Mouse (Mus musculus): Measurements from ENCODE around the gene Numb. TPM values are rescaled to one million over a fixed set of nuclear protein-coding genes. Genes with fewer than 3 reads are reported as not detected.
A peak's percentile ranks its signal among the peaks of the same experiment; 100 is the strongest.

The Numb gene
- polyA plus RNA-seq, 1 experiment from 2014 or later = 52.6 TPM

DNA sequence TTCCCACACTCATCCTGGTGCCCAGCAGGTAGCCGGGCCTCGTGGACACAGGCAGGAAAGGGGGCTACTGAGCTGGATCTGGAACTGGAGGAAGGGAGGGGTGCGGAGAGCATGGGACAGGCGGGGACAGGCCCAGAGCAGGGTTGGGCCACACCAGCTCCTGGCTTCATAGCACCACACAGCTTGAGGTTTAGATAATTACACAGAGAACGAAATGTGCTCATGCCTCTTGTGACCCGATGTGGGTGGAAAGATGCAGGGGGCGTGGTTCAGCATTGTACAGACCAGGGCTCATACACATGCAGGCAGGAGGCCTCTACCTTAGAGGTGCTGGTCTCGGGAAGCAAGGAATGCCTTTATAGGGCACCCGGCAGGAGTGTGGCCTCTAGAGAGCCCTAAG, 153.9 kb downstream of the Numb start:
- Histone ChIP-seq H3K27ac (ENCODE audit: low read length) (no peak overlapping the region), H3K4me2 (replicated peaks; ENCODE audit: low read depth, low read length) (no peak overlapping the region), H3K9me3 (ENCODE audit: low read length) (no peaks in the 10 kb centered on the region), H3K4me3 (ENCODE audit: low read depth, low read length) (no peak overlapping the region), H3K4me1 (ENCODE audit: insufficient read depth, low read depth, low read length) (peaks cover 6% of the 10 kb centered on the region; the same call in 1 of the 2 replicates), H3K27me3 (replicated peaks; ENCODE audit: insufficient read depth, low read length) (no peaks in the 10 kb centered on the region), H3K9ac (replicated peaks; ENCODE audit: low read depth) (no peak overlapping the region), H3K36me3 (ENCODE audit: insufficient read depth, low read length) (no peaks in the 10 kb centered on the region)
- DNase-seq (ENCODE audit: low spot score) (no peak), ATAC-seq (0 out of 2 replicates have a peak, but pooled peaks have one; percentile 4)
- no peak for TF ChIP-seq EP300 (IDR thresholded peaks at IDR 0.05)
- no peak for TF ChIP-seq CTCF (IDR thresholded peaks at IDR 0.05)
- WGBS = 71% methylated on average over 9 of the region's 9 CpGs

DNA sequence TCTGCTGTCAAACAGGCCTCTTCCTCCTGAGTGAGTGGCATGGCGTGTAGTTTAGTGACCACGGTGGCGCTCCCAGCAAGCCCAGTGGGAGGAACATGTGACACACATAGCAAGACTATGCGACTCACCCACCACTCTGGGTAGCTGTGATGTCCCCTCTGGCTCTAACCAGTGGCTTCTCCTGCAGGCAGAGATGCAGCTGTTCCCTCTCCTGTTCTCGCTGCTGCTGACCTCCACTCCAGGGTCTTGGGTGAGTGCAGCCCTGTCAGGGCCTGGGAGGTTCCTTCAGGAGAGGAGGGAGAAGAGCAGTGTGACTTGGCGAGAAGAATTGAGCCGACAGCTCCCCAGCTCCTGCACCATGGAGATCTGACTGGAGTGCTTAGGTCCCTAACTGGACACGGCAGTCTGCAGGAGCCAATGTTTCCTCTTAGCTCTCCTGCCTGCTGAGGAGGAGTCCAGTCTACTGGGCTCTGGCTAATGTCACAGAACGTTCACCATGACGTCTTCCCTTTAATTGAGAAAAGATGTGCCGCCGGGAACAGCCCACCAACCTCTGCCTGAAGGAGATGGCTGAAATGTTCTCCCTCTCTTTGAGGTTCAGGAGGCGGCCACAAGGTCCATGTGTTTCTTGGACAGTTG, 155.7 kb downstream of the Numb start:
- ATAC-seq (no peak), DNase-seq (ENCODE audit: low spot score) (no peak)
- Histone ChIP-seq H3K36me3 (ENCODE audit: insufficient read depth, low read length) (no peaks in the 10 kb centered on the region), H3K9me3 (ENCODE audit: low read length) (no peaks in the 10 kb centered on the region), H3K27me3 (replicated peaks; ENCODE audit: insufficient read depth, low read length) (no peaks in the 10 kb centered on the region), H3K9ac (replicated peaks; ENCODE audit: low read depth) (no peak overlapping the region), H3K27ac (ENCODE audit: low read length) (no peak overlapping the region), H3K4me3 (ENCODE audit: low read depth, low read length) (no peak overlapping the region), H3K4me1 (ENCODE audit: insufficient read depth, low read depth, low read length) (peaks cover 6% of the 10 kb centered on the region; the same call in 1 of the 2 replicates), H3K4me2 (replicated peaks; ENCODE audit: low read depth, low read length) (no peak overlapping the region)
- no peak for TF ChIP-seq EP300 (IDR thresholded peaks at IDR 0.05)
- no peak for TF ChIP-seq CTCF (IDR thresholded peaks at IDR 0.05)
- WGBS = 76% methylated on average over 13 of the region's 13 CpGs

DNA sequence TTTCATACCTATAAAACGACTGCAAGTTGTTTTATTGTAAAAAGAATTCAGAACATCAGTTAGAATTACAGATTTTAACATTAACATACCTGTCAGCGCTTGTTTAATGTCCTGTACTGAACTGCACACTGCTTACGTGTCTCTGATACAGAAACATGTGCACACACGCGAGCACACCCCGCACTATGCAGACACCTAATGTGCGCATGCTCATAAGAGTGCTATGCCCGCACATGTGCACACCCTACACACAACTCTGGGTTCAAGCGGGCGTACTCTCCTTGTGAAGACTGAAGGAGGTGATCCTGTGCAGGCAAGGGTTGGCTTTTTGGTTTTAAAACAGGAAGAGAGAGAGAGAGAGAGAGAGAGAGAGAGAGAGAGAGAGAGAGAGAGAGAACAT, 157.2 kb downstream of the Numb start:
- TF ChIP-seq CTCF (IDR thresholded peaks at IDR 0.05) (no peak), EP300 (IDR thresholded peaks at IDR 0.05) (no peak)
- 74% methylated on average over 10 of the region's 10 CpGs for WGBS
- H3K4me2 ChIP-seq (replicated peaks; ENCODE audit: low read depth, low read length) = no peak overlapping the region
- H3K36me3 ChIP-seq (ENCODE audit: insufficient read depth, low read length) = no peaks in the 10 kb centered on the region
- no peak overlapping the region for H3K27ac ChIP-seq (ENCODE audit: low read length)
- no peaks in the 10 kb centered on the region for H3K9me3 ChIP-seq (ENCODE audit: low read length)
- H3K9ac ChIP-seq (replicated peaks; ENCODE audit: low read depth) = no peak overlapping the region
- no peaks in the 10 kb centered on the region for H3K27me3 ChIP-seq (replicated peaks; ENCODE audit: insufficient read depth, low read length)
- H3K4me3 ChIP-seq (ENCODE audit: low read depth, low read length) = no peak overlapping the region
- peaks cover 6% of the 10 kb centered on the region; the same call in 1 of the 2 replicates for H3K4me1 ChIP-seq (ENCODE audit: insufficient read depth, low read depth, low read length)
- DNase-seq (ENCODE audit: low spot score) (no peak), ATAC-seq (no peak)

DNA sequence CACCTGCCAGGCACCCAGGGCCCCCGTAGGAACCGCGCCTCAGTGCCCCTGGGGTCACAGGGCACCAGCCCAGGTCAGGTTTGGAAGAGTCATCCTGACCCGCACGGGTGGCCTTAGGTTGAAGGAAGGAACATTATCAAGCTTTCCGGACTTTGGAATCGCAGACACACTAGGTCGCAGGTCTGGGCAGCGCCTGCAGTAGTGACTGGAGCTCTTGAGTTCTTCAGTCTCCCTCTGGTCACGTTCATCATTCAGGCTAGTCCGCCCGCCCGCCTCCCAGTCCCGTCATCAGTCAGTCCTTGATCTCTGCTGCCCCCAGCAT, 157.7 kb downstream of the Numb start:
- no peak for TF ChIP-seq EP300 (IDR thresholded peaks at IDR 0.05)
- TF ChIP-seq CTCF (IDR thresholded peaks at IDR 0.05) = no peak
- H3K9me3 ChIP-seq (ENCODE audit: low read length) = no peaks in the 10 kb centered on the region
- no peaks in the 10 kb centered on the region for H3K27me3 ChIP-seq (replicated peaks; ENCODE audit: insufficient read depth, low read length)
- no peaks in the 10 kb centered on the region for H3K36me3 ChIP-seq (ENCODE audit: insufficient read depth, low read length)
- H3K4me3 ChIP-seq (ENCODE audit: low read depth, low read length) = peak overlapping the region; percentile 27; the same call in 1 of the 2 replicates
- 4% methylated on average over 14 of the region's 14 CpGs for WGBS
- H3K9ac ChIP-seq (replicated peaks; ENCODE audit: low read depth) = peak overlapping the region; percentile 16; the same call in 1 of the 2 replicates
- H3K4me2 ChIP-seq (replicated peaks; ENCODE audit: low read depth, low read length) = peak overlapping the region; percentile 67
- DNase-seq (ENCODE audit: low spot score) (no peak), ATAC-seq (peak; percentile 13; the same call in 1 of the 2 replicates)
- peaks cover 6% of the 10 kb centered on the region; the same call in 1 of the 2 replicates for H3K4me1 ChIP-seq (ENCODE audit: insufficient read depth, low read depth, low read length)
- H3K27ac ChIP-seq (ENCODE audit: low read length) = no peak overlapping the region

DNA sequence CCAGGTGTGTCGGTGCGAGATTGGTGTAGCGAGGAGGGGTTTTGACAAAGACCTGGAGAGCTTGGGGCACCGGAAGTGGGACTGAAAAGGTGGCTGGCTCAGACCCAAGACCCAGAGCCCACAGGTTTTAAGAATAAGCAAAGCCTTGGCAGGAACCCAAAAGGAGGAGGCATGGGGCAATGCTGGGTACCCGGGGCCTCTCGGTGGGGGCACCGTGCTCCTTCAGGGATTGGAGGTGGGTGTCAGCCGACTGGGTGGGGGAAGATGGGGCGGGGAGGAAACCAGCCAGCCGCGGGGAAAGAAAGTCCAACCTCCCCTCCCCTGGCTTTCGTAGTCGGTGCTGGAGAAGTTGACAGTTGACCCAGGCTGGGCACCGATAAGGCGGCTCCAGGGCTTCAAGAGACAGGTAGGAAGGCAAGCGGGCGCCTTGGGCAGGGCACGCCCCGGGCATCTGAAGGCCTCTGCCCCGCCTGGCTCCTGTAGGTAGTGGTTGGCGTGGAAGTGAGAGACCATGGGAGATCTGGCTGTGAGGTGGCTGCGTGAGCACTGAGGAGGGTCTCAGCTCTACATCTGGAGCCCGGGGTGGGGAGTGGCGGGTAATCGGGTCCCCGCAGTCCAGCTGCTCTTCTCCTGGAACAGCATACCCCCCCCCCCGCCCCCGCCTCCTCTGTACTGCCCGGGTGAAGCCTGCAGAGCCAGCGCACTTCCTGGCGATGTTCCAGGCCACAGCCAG, 158.3 kb downstream of the Numb start, which contains the start of gene Papln:
Papln (plus strand) TSS at position 324 of the 733 bp plus-strand sequence.
- TF ChIP-seq CTCF (IDR thresholded peaks at IDR 0.05) (no peak), EP300 (IDR thresholded peaks at IDR 0.05) (no peak)
- no peak within 1 kb of the TSS for H3K27ac ChIP-seq (ENCODE audit: low read length)

DNA sequence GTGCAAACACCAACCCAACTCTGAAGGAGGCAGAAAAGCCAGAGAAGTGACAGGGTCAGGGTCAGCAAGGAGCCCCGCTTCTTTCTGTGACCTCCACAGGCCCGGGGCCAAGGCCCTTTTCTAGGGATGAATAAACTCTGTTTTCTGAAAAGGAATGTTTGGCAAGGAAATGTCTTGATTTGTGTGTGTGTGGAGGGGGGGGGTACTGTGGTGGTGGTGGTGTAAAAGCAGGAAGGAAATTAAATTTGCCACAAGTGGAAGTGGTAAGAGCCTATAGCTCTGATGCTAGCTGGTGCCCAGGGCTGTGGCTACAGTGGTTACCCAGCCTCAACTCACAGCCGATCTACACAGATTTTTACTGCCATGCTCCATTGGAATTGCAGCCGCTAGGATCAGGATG, 159.0 kb downstream of the Numb start:
- no peak for ATAC-seq

More for the DNA sequence above, 158.3 kb downstream of the Numb start, which contains the start of gene Papln:
- ATAC-seq = peak; percentile 27
- 4% methylated on average over 27 of the region's 31 CpGs for WGBS
- Histone ChIP-seq H3K4me1 (ENCODE audit: insufficient read depth, low read depth, low read length) (peaks cover 6% of the 10 kb centered on the region; the same call in 1 of the 2 replicates), H3K4me3 (ENCODE audit: low read depth, low read length) (peak within 1 kb of the TSS; percentile 27; the same call in 1 of the 2 replicates), H3K27me3 (replicated peaks; ENCODE audit: insufficient read depth, low read length) (no peaks in the 10 kb centered on the region), H3K9ac (replicated peaks; ENCODE audit: low read depth) (peak within 1 kb of the TSS; percentile 16), H3K4me2 (replicated peaks; ENCODE audit: low read depth, low read length) (peak within 1 kb of the TSS; percentile 67), H3K36me3 (ENCODE audit: insufficient read depth, low read length) (no peaks in the 10 kb centered on the region), H3K9me3 (ENCODE audit: low read length) (no peaks in the 10 kb centered on the region)
- DNase-seq (ENCODE audit: low spot score) = peak; percentile 33

More for the DNA sequence above, 159.0 kb downstream of the Numb start:
- 17% methylated on average over 4 of the region's 4 CpGs for WGBS
- TF ChIP-seq CTCF (IDR thresholded peaks at IDR 0.05) = no peak
- H3K4me1 ChIP-seq (ENCODE audit: insufficient read depth, low read depth, low read length) = peaks cover 6% of the 10 kb centered on the region; the same call in 1 of the 2 replicates
- no peak overlapping the region for H3K27ac ChIP-seq (ENCODE audit: low read length)
- H3K4me3 ChIP-seq (ENCODE audit: low read depth, low read length) = no peak overlapping the region
- no peak for DNase-seq (ENCODE audit: low spot score)
- no peak overlapping the region for H3K9ac ChIP-seq (replicated peaks; ENCODE audit: low read depth)
- H3K9me3 ChIP-seq (ENCODE audit: low read length) = no peaks in the 10 kb centered on the region
- H3K4me2 ChIP-seq (replicated peaks; ENCODE audit: low read depth, low read length) = no peak overlapping the region
- no peaks in the 10 kb centered on the region for H3K36me3 ChIP-seq (ENCODE audit: insufficient read depth, low read length)
- H3K27me3 ChIP-seq (replicated peaks; ENCODE audit: insufficient read depth, low read length) = no peaks in the 10 kb centered on the region

All from lung, postnatal 0 days (tissue).